Comparison of ENCODE assay signal across 9 mouse cellular contexts in the genomic region with DNA sequence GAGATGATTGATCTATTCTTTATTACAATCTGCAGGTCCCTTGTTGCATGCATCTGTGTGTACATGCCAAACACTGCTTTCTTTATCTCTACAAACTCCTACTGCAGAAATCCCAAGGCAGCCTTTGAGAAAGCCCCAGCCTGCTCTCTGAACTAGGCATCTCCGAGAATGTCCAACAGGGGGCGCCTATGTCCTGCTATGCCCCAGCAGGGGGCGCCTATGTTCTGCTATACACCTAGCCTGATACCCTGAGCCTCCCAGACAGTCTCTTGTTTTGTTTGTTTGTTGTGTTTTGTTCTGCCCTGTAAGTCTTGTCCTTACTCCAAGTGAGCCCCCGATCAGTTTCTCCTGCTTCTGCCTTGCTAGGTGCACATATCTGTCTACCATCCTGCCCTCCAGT. TPM values are rescaled to one million over a fixed set of nuclear protein-coding genes. Genes with fewer than 3 reads are reported as not detected.
DNase-seq lines count a peak whose midpoint lies in the region; ATAC-seq lines count a peak whose summit lies in the region.
"Had no signal": no experiment of that assay in that cellular context is flagged by ENCODE, and none has a peak within 500 bp of the region (broad histone marks: within the 10 kb centered on the region; RNA-seq: fewer than 3 reads in every experiment).

No protein-coding gene starts in this region.

- H3K9me3 ChIP-seq in forebrain, embryonic 10.5 days, result no peaks in the 10 kb centered on the region
- no peaks in the 10 kb centered on the region for H3K9me3 ChIP-seq in lung, embryonic 16.5 days (ENCODE audit: control insufficient read depth, low read length)
- H3K9me3 ChIP-seq: heart, embryonic 15.5 days had no signal

- H3K36me3 ChIP-seq in forebrain, embryonic 10.5 days (replicated peaks), result no peaks in the 10 kb centered on the region
- peaks cover 17% of the 10 kb centered on the region for H3K36me3 ChIP-seq in lung, embryonic 16.5 days (ENCODE audit: control insufficient read depth, insufficient read depth, low read length)

- peak; percentile 27; the same call in 1 of the 2 replicates for ATAC-seq in lung, embryonic 16.5 days (ENCODE audit: low read depth)

- DNase-seq in MN1 (ENCODE audit: low spot score), result peak; percentile 81
- peak; percentile 24 for DNase-seq in c-Kit-negative CD71-positive TER-119-positive erythroid progenitor cells, embryonic 14.5 days (ENCODE audit: low read depth, low spot score)
- peak; percentile 41 for DNase-seq in forebrain, embryonic 10.5 days (ENCODE audit: extremely low spot score, low spot score)
- DNase-seq in heart, postnatal 25 days (ENCODE audit: low spot score), result peak; percentile 32
- DNase-seq in layer of hippocampus, adult 18-20 months (ENCODE audit: low spot score in 2 of 2), result peak; percentile 70 to 92
- DNase-seq in right cerebral cortex, postnatal 10 days (ENCODE audit: low spot score in 2 of 2), result peak; percentile 70 to 71
- no peak for DNase-seq in yolk sac, embryonic 10.5 days (ENCODE audit: low spot score)

- no peak overlapping the region for H3K27ac ChIP-seq in forebrain, embryonic 10.5 days
- no peak overlapping the region for H3K27ac ChIP-seq in lung, embryonic 16.5 days (ENCODE audit: low read length)
- H3K27ac ChIP-seq: heart, embryonic 15.5 days had no signal

- intact Hi-C loops in heart, postnatal 25 days (cut with DNase I), result loop anchor here (1.0 to 2.0 kb wide), 2 partner anchors 385 to 431 kb away; no protein-coding TSS in a partner anchor

- 35% methylated on average over 4 of the region's 4 CpGs for WGBS in forebrain, embryonic 10.5 days
- WGBS in lung, embryonic 16.5 days, result 26% methylated on average over 4 of the region's 4 CpGs

- peaks cover 11% of the 10 kb centered on the region for H3K4me1 ChIP-seq in forebrain, embryonic 10.5 days
- H3K4me1 ChIP-seq in lung, embryonic 16.5 days (replicated peaks; ENCODE audit: control insufficient read depth, insufficient read depth, low read length), result no peaks in the 10 kb centered on the region

- no peak overlapping the region for H3K4me2 ChIP-seq in lung, embryonic 16.5 days (ENCODE audit: low read depth, low read length)
- H3K4me2 ChIP-seq: heart, embryonic 15.5 days had no signal

- no peak overlapping the region for H3K9ac ChIP-seq in lung, embryonic 16.5 days (ENCODE audit: low read length)
- H3K9ac ChIP-seq: heart, embryonic 15.5 days had no signal

- H3K4me3 ChIP-seq in forebrain, embryonic 10.5 days, result no peak overlapping the region
- H3K4me3 ChIP-seq in lung, embryonic 16.5 days (ENCODE audit: low read length), result no peak overlapping the region
- H3K4me3 ChIP-seq: heart, embryonic 15.5 days had no signal

- no peaks in the 10 kb centered on the region for H3K27me3 ChIP-seq in forebrain, embryonic 10.5 days (ENCODE audit: poor library complexity, severe bottlenecking)
- H3K27me3 ChIP-seq in lung, embryonic 16.5 days (ENCODE audit: control insufficient read depth, insufficient read depth, low read depth, low read length), result no peaks in the 10 kb centered on the region
- H3K27me3 ChIP-seq: heart, embryonic 15.5 days had no signal

RNA-seq across cellular contexts. Expression of gene Mocs1, which starts 40.1 kb away (rescaled TPM):
- polyA plus RNA-seq in forebrain, embryonic 10.5 days (2016; fragmentation: Nextera tagmentation; extraction: Ambion mirVana), result 5.8 and 5.9 TPM in 2 replicates
- 10 to 100 TPM; 20.8 to 21.4 TPM for total RNA-seq in heart, postnatal 25 days (2021)
- 10 to 100 TPM; 14.1 to 15.6 TPM for total RNA-seq in layer of hippocampus, adult 18-20 months (2021)
- 9.1 and 9.9 TPM in 2 replicates for polyA plus RNA-seq in lung, embryonic 16.5 days (2015; fragmentation: Nextera tagmentation; extraction: Ambion mirVana)
